Mouse (Mus musculus): ENCODE measurements at regions not wholly inside any gene's neighbourhood (a gene's known extent, or its start where the extent isn't known, plus 50 kb on each side); places are given as distances from the start of the nearest gene placed in this dataset.
A peak's percentile ranks its signal among the peaks of the same experiment; 100 is the strongest.

- TF ChIP-seq REST (IDR thresholded peaks at IDR 0.05; ENCODE audit: insufficient read depth, insufficient read length), result no peak
- TF ChIP-seq POLR2A (IDR thresholded peaks at IDR 0.05; ENCODE audit: insufficient read length, low read depth), result no peak
- TF ChIP-seq TCF12 (IDR thresholded peaks at IDR 0.05; ENCODE audit: insufficient read depth, poor library complexity, severe bottlenecking), result no peak
- peak in 2 of 3 experiments; percentile 8 to 13 for TF ChIP-seq MYOD1 (IDR thresholded peaks at IDR 0.05; ENCODE audit: control insufficient read depth in 1 of 3, insufficient read length in 2 of 3, low read depth in 2 of 3)
- TF ChIP-seq MAX (IDR thresholded peaks at IDR 0.05; ENCODE audit: low read depth), result no peak
- TF ChIP-seq SRF (IDR thresholded peaks at IDR 0.05; ENCODE audit: control insufficient read depth, insufficient read length, low read depth), result no peak
- TF ChIP-seq E2F4 (IDR thresholded peaks at IDR 0.05; ENCODE audit: insufficient read depth), result no peak
- no peak for TF ChIP-seq CEBPB (IDR thresholded peaks at IDR 0.05; ENCODE audit: insufficient read depth, poor library complexity, severe bottlenecking)
These were observed 765.2 kb downstream of the Gsdmc2 start for GRCm38 (mm10) chr15:63079825-63080224.
